ENCODE assay signal across 8 mouse cellular contexts in genomic region chr4:155734951-155735702, GRCm38 (mm10). TPM values are rescaled to one million over a fixed set of nuclear protein-coding genes. Genes with fewer than 3 reads are reported as not detected.
DNase-seq lines count a peak whose midpoint lies in the region; ATAC-seq and TF ChIP-seq lines count a peak whose summit lies in the region.

No protein-coding gene starts in this region.

- peak; percentile 47 for ATAC-seq in embryonic facial prominence, embryonic 11.5 days (replicated peaks; ENCODE audit: insufficient number of reproducible peaks, low FRiP score, low TSS enrichment, low read depth)
- peak; percentile 72 for ATAC-seq in heart, embryonic 15.5 days (replicated peaks; ENCODE audit: insufficient number of reproducible peaks, insufficient read depth, low FRiP score, low read depth)
- ATAC-seq in lung, postnatal 0 days, result peak; percentile 82
- ATAC-seq in megakaryocyte progenitor cell, adult 5-6 weeks (replicated peaks; ENCODE audit: poor library complexity), result no peak

- peak overlapping the region; percentile 85 for H3K9ac ChIP-seq in embryonic facial prominence, embryonic 11.5 days (replicated peaks; ENCODE audit: low read length)
- H3K9ac ChIP-seq in heart, embryonic 15.5 days, result peak overlapping the region; percentile 77
- H3K9ac ChIP-seq in lung, postnatal 0 days (replicated peaks; ENCODE audit: low read depth), result peak overlapping the region; percentile 54

- WGBS in embryonic facial prominence, embryonic 11.5 days, result under 1% methylated on average over 46 of the region's 79 CpGs
- WGBS in heart, embryonic 15.5 days, result under 1% methylated on average over 61 of the region's 79 CpGs
- 2% methylated on average over 37 of the region's 79 CpGs for WGBS in lung, postnatal 0 days

- no peaks in the 10 kb centered on the region; the same call in none of the 2 replicates for H3K36me3 ChIP-seq in embryonic facial prominence, embryonic 11.5 days (replicated peaks; ENCODE audit: control insufficient read depth, insufficient read depth, low read depth, low read length)
- peaks cover 2% of the 10 kb centered on the region for H3K36me3 ChIP-seq in heart, embryonic 15.5 days
- H3K36me3 ChIP-seq in lung, postnatal 0 days (ENCODE audit: insufficient read depth, low read length), result peaks cover 4% of the 10 kb centered on the region; the same call in 1 of the 2 replicates

- H3K4me2 ChIP-seq in embryonic facial prominence, embryonic 11.5 days (ENCODE audit: low read depth, low read length), result peak overlapping the region; percentile 95
- peak overlapping the region; percentile 95 for H3K4me2 ChIP-seq in heart, embryonic 15.5 days
- H3K4me2 ChIP-seq in lung, postnatal 0 days (replicated peaks; ENCODE audit: low read depth, low read length), result peak overlapping the region; percentile 88

- H3K27ac ChIP-seq in embryonic facial prominence, embryonic 11.5 days (replicated peaks; ENCODE audit: low read depth, low read length), result peak overlapping the region; percentile 85
- H3K27ac ChIP-seq in heart, embryonic 15.5 days, result peak overlapping the region; percentile 87
- peak overlapping the region; percentile 87 for H3K27ac ChIP-seq in lung, postnatal 0 days (ENCODE audit: low read length)

- peak overlapping the region; percentile 78 for H3K4me3 ChIP-seq in embryonic facial prominence, embryonic 11.5 days (ENCODE audit: low read depth, low read length)
- H3K4me3 ChIP-seq in heart, embryonic 15.5 days, result peak overlapping the region; percentile 86
- H3K4me3 ChIP-seq in lung, postnatal 0 days (ENCODE audit: low read depth, low read length), result peak overlapping the region; percentile 81

- DNase-seq in CD8-positive naive resting alpha-beta T cell, adult 2 months (ENCODE audit: low read depth in 2 of 2, low spot score in 2 of 2), result peak; percentile 15 to 18
- DNase-seq in adrenal gland, adult 8-10 months, result peak; percentile 22
- DNase-seq in embryonic facial prominence, embryonic 11.5 days (ENCODE audit: low spot score), result peak; percentile 65
- peak; percentile 65 for DNase-seq in kidney, postnatal 10 days
- DNase-seq in lung, postnatal 0 days (ENCODE audit: low spot score), result peak; percentile 54
- peak; percentile 73 for DNase-seq in retina, postnatal 1 day

- H3K27me3 ChIP-seq in embryonic facial prominence, embryonic 11.5 days (ENCODE audit: control insufficient read depth, insufficient read depth, low read length), result no peaks in the 10 kb centered on the region
- H3K27me3 ChIP-seq in heart, embryonic 15.5 days, result no peaks in the 10 kb centered on the region
- H3K27me3 ChIP-seq in lung, postnatal 0 days (replicated peaks; ENCODE audit: insufficient read depth, low read length), result no peaks in the 10 kb centered on the region

- H3K9me3 ChIP-seq in embryonic facial prominence, embryonic 11.5 days (replicated peaks; ENCODE audit: control insufficient read depth, low read length), result no peaks in the 10 kb centered on the region
- no peaks in the 10 kb centered on the region for H3K9me3 ChIP-seq in heart, embryonic 15.5 days (replicated peaks)
- no peaks in the 10 kb centered on the region for H3K9me3 ChIP-seq in lung, postnatal 0 days (ENCODE audit: low read length)

- TF ChIP-seq EP300 in lung, postnatal 0 days (IDR thresholded peaks at IDR 0.05), result no peak

- H3K4me1 ChIP-seq in embryonic facial prominence, embryonic 11.5 days (ENCODE audit: control insufficient read depth, insufficient read depth, low read length), result no peaks in the 10 kb centered on the region
- H3K4me1 ChIP-seq in heart, embryonic 15.5 days (replicated peaks), result peaks cover 31% of the 10 kb centered on the region
- peaks cover 6% of the 10 kb centered on the region; the same call in 1 of the 2 replicates for H3K4me1 ChIP-seq in lung, postnatal 0 days (ENCODE audit: insufficient read depth, low read depth, low read length)

- TF ChIP-seq CTCF in lung, postnatal 0 days (IDR thresholded peaks at IDR 0.05), result no peak; the same call in 1 of the 2 replicates

RNA-seq across cellular contexts. Expression of gene Tmem240, which starts 0.5 kb away (rescaled TPM):
- 1 to 10 TPM in 3 of 4 experiments, under 1 TPM in 1; 0.90 to 1.2 (median 1.1) TPM for total RNA-seq in adrenal gland, adult 8-10 months (2022)
- polyA plus RNA-seq in embryonic facial prominence, embryonic 11.5 days (2014; fragmentation: Nextera tagmentation; extraction: Ambion mirVana), result 0.56 and 0.70 TPM in 2 replicates
- polyA plus RNA-seq in heart, embryonic 15.5 days (2015; fragmentation: Nextera tagmentation; extraction: Ambion mirVana), result 0.53 and 0.56 TPM in 2 replicates
- 0.58 and 0.63 TPM in 2 replicates for polyA plus RNA-seq in lung, postnatal 0 days (2015; fragmentation: Nextera tagmentation; extraction: Ambion mirVana)
- 0.37 and 0.44 TPM in 2 replicates for total RNA-seq in megakaryocyte progenitor cell, adult 5-6 weeks (2015)
- 0.04 and 0.57 TPM in 2 replicates for total RNA-seq in megakaryocyte progenitor cell, adult 5-6 weeks (2017)

RNA-seq across cellular contexts. Expression of gene Atad3a, which starts 25.8 kb away (rescaled TPM):
- 10 to 100 TPM; 69.5 to 90.1 (median 77.6) TPM for total RNA-seq in adrenal gland, adult 8-10 months (2022)
- 79.0 and 87.2 TPM in 2 replicates for polyA plus RNA-seq in embryonic facial prominence, embryonic 11.5 days (2014; fragmentation: Nextera tagmentation; extraction: Ambion mirVana)
- 88.9 and 108 TPM in 2 replicates for polyA plus RNA-seq in heart, embryonic 15.5 days (2015; fragmentation: Nextera tagmentation; extraction: Ambion mirVana)
- 26.1 and 28.5 TPM in 2 replicates for polyA plus RNA-seq in lung, postnatal 0 days (2015; fragmentation: Nextera tagmentation; extraction: Ambion mirVana)
- total RNA-seq in megakaryocyte progenitor cell, adult 5-6 weeks (2015), result 57.0 and 58.9 TPM in 2 replicates
- total RNA-seq in megakaryocyte progenitor cell, adult 5-6 weeks (2017), result 69.8 and 90.6 TPM in 2 replicates

RNA-seq across cellular contexts. Expression of gene Ssu72, which starts 30.5 kb away (rescaled TPM):
- 100 to 1,000 TPM; 106 to 127 (median 114) TPM for total RNA-seq in adrenal gland, adult 8-10 months (2022)
- polyA plus RNA-seq in embryonic facial prominence, embryonic 11.5 days (2014; fragmentation: Nextera tagmentation; extraction: Ambion mirVana), result 147 and 151 TPM in 2 replicates
- polyA plus RNA-seq in heart, embryonic 15.5 days (2015; fragmentation: Nextera tagmentation; extraction: Ambion mirVana), result 97.0 and 107 TPM in 2 replicates
- 166 and 178 TPM in 2 replicates for polyA plus RNA-seq in lung, postnatal 0 days (2015; fragmentation: Nextera tagmentation; extraction: Ambion mirVana)
- total RNA-seq in megakaryocyte progenitor cell, adult 5-6 weeks (2015), result 90.2 and 93.9 TPM in 2 replicates
- total RNA-seq in megakaryocyte progenitor cell, adult 5-6 weeks (2017), result 101 and 105 TPM in 2 replicates

RNA-seq across cellular contexts. Expression of gene Vwa1, which starts 39.4 kb away (rescaled TPM):
- 1 to 10 TPM; 3.2 to 6.9 (median 4.7) TPM for total RNA-seq in adrenal gland, adult 8-10 months (2022)
- 4.7 and 5.9 TPM in 2 replicates for polyA plus RNA-seq in embryonic facial prominence, embryonic 11.5 days (2014; fragmentation: Nextera tagmentation; extraction: Ambion mirVana)
- 5.9 and 7.8 TPM in 2 replicates for polyA plus RNA-seq in heart, embryonic 15.5 days (2015; fragmentation: Nextera tagmentation; extraction: Ambion mirVana)
- 6.5 and 7.0 TPM in 2 replicates for polyA plus RNA-seq in lung, postnatal 0 days (2015; fragmentation: Nextera tagmentation; extraction: Ambion mirVana)
- 0.22 and 0.37 TPM in 2 replicates for total RNA-seq in megakaryocyte progenitor cell, adult 5-6 weeks (2015)
- total RNA-seq in megakaryocyte progenitor cell, adult 5-6 weeks (2017), result 0.24 and 0.42 TPM in 2 replicates

RNA-seq across cellular contexts. Expression of gene Fndc10, which starts 41.0 kb away (rescaled TPM):
- total RNA-seq in adrenal gland, adult 8-10 months (2022), result 10 to 100 TPM; 67.7 to 72.0 (median 69.9) TPM
- polyA plus RNA-seq in embryonic facial prominence, embryonic 11.5 days (2014; fragmentation: Nextera tagmentation; extraction: Ambion mirVana), result 2.1 TPM in 2 replicates
- 3.8 and 5.0 TPM in 2 replicates for polyA plus RNA-seq in heart, embryonic 15.5 days (2015; fragmentation: Nextera tagmentation; extraction: Ambion mirVana)
- polyA plus RNA-seq in lung, postnatal 0 days (2015; fragmentation: Nextera tagmentation; extraction: Ambion mirVana), result 3.3 and 3.6 TPM in 2 replicates
- 2.2 and 2.4 TPM in 2 replicates for total RNA-seq in megakaryocyte progenitor cell, adult 5-6 weeks (2015)
- total RNA-seq in megakaryocyte progenitor cell, adult 5-6 weeks (2017), result 1.6 and 2.6 TPM in 2 replicates

Comparison
In these comparisons a context has a peak if more than half of its experiments do, and no peak if none do; other contexts are left out.
1. DNase-seq: peak in every context shown above with its lines; median percentile 73 in retina, postnatal 1 day; 65 in embryonic facial prominence, embryonic 11.5 days; 65 in kidney, postnatal 10 days; 54 in lung, postnatal 0 days; 22 in adrenal gland, adult 8-10 months; 16 in CD8-positive naive resting alpha-beta T cell, adult 2 months.